Mouse (Mus musculus): Measurements from ENCODE around the gene Cenpj. TPM values are rescaled to one million over a fixed set of nuclear protein-coding genes. Genes with fewer than 3 reads are reported as not detected.

The Cenpj gene
- polyA plus RNA-seq, 1 experiment from 2014 or later = 22.1 TPM

- no peak overlapping the region for H3K27ac ChIP-seq (replicated peaks; ENCODE audit: low read depth, low read length)
- ATAC-seq (ENCODE audit: insufficient number of reproducible peaks, low FRiP score, low TSS enrichment, low read depth) (no peak), DNase-seq (ENCODE audit: low spot score) (no peak)
- H3K36me3 ChIP-seq (ENCODE audit: control insufficient read depth, insufficient read depth, low read length) = no peaks in the 10 kb centered on the region; the same call in 1 of the 2 replicates
- no peak overlapping the region for H3K9ac ChIP-seq (ENCODE audit: low read length)
- no peaks in the 10 kb centered on the region for H3K9me3 ChIP-seq (ENCODE audit: control insufficient read depth, low read length)
- 84% methylated on average over 7 of the region's 7 CpGs for WGBS
- H3K4me2 ChIP-seq (ENCODE audit: low read depth, severe bottlenecking) = no peak overlapping the region
- peaks cover 5% of the 10 kb centered on the region; the same call in 1 of the 2 replicates for H3K4me1 ChIP-seq (ENCODE audit: control insufficient read depth, insufficient read depth, low read length)
- H3K4me3 ChIP-seq (ENCODE audit: low read depth, low read length) = no peak overlapping the region
- no peaks in the 10 kb centered on the region for H3K27me3 ChIP-seq (ENCODE audit: control insufficient read depth, insufficient read depth, low read length)
These were observed 7.7 kb downstream of the Cenpj start for GRCm38 (mm10) chr14:56567476-56567875.

GRCm38 (mm10) chr14:56559134-56559533, 16.1 kb downstream of the Cenpj start:
- no peak overlapping the region for H3K4me2 ChIP-seq (ENCODE audit: low read depth, severe bottlenecking)
- no peak overlapping the region for H3K9ac ChIP-seq (ENCODE audit: low read length)
- ATAC-seq (ENCODE audit: insufficient number of reproducible peaks, low FRiP score, low TSS enrichment, low read depth) (no peak), DNase-seq (ENCODE audit: low spot score) (no peak)
- peaks cover 4% of the 10 kb centered on the region; the same call in 1 of the 2 replicates for H3K36me3 ChIP-seq (ENCODE audit: control insufficient read depth, insufficient read depth, low read length)
- no peaks in the 10 kb centered on the region for H3K27me3 ChIP-seq (ENCODE audit: control insufficient read depth, insufficient read depth, low read length)
- no peak overlapping the region for H3K27ac ChIP-seq (replicated peaks; ENCODE audit: low read depth, low read length)
- 96% methylated on average over 3 of the region's 3 CpGs for WGBS
- no peak overlapping the region for H3K4me3 ChIP-seq (ENCODE audit: low read depth, low read length)
- no peaks in the 10 kb centered on the region for H3K9me3 ChIP-seq (ENCODE audit: control insufficient read depth, low read length)
- H3K4me1 ChIP-seq (ENCODE audit: control insufficient read depth, insufficient read depth, low read length) = no peaks in the 10 kb centered on the region

- 94% methylated on average over 2 of the region's 2 CpGs for WGBS
- DNase-seq (ENCODE audit: low spot score) (no peak), ATAC-seq (ENCODE audit: insufficient number of reproducible peaks, low FRiP score, low TSS enrichment, low read depth) (no peak)
- no peak overlapping the region for H3K27ac ChIP-seq (replicated peaks; ENCODE audit: low read depth, low read length)
- H3K4me2 ChIP-seq (ENCODE audit: low read depth, severe bottlenecking) = no peak overlapping the region
- no peak overlapping the region for H3K9ac ChIP-seq (ENCODE audit: low read length)
- H3K27me3 ChIP-seq (ENCODE audit: control insufficient read depth, insufficient read depth, low read length) = no peaks in the 10 kb centered on the region
- H3K4me1 ChIP-seq (ENCODE audit: control insufficient read depth, insufficient read depth, low read length) = no peaks in the 10 kb centered on the region
- no peaks in the 10 kb centered on the region for H3K9me3 ChIP-seq (ENCODE audit: control insufficient read depth, low read length)
- H3K36me3 ChIP-seq (ENCODE audit: control insufficient read depth, insufficient read depth, low read length) = peaks cover 12% of the 10 kb centered on the region; the same call in 1 of the 2 replicates
- no peak overlapping the region for H3K4me3 ChIP-seq (ENCODE audit: low read depth, low read length)
These were observed 20.5 kb downstream of the Cenpj start for GRCm38 (mm10) chr14:56554716-56555115.

GRCm38 (mm10) chr14:56553331-56553730, 21.9 kb downstream of the Cenpj start:
- Histone ChIP-seq H3K36me3 (ENCODE audit: control insufficient read depth, insufficient read depth, low read length) (peaks cover 10% of the 10 kb centered on the region; the same call in 1 of the 2 replicates), H3K27me3 (ENCODE audit: control insufficient read depth, insufficient read depth, low read length) (no peaks in the 10 kb centered on the region), H3K4me1 (ENCODE audit: control insufficient read depth, insufficient read depth, low read length) (no peaks in the 10 kb centered on the region), H3K4me3 (ENCODE audit: low read depth, low read length) (no peak overlapping the region), H3K9me3 (ENCODE audit: control insufficient read depth, low read length) (no peaks in the 10 kb centered on the region), H3K9ac (ENCODE audit: low read length) (no peak overlapping the region), H3K27ac (replicated peaks; ENCODE audit: low read depth, low read length) (no peak overlapping the region), H3K4me2 (ENCODE audit: low read depth, severe bottlenecking) (no peak overlapping the region)
- no peak for DNase-seq (ENCODE audit: low spot score)
- 94% methylated on average over 7 of the region's 7 CpGs for WGBS
- no peak for ATAC-seq (ENCODE audit: insufficient number of reproducible peaks, low FRiP score, low TSS enrichment, low read depth)

- no peak overlapping the region for H3K9ac ChIP-seq (ENCODE audit: low read length)
- H3K27ac ChIP-seq (replicated peaks; ENCODE audit: low read depth, low read length) = no peak overlapping the region
- H3K36me3 ChIP-seq (ENCODE audit: control insufficient read depth, insufficient read depth, low read length) = peaks cover 10% of the 10 kb centered on the region; the same call in 1 of the 2 replicates
- no peaks in the 10 kb centered on the region for H3K4me1 ChIP-seq (ENCODE audit: control insufficient read depth, insufficient read depth, low read length)
- WGBS = 88% methylated on average over 6 of the region's 6 CpGs
- DNase-seq (ENCODE audit: low spot score) (no peak), ATAC-seq (ENCODE audit: insufficient number of reproducible peaks, low FRiP score, low TSS enrichment, low read depth) (no peak)
- no peaks in the 10 kb centered on the region for H3K9me3 ChIP-seq (ENCODE audit: control insufficient read depth, low read length)
- H3K4me2 ChIP-seq (ENCODE audit: low read depth, severe bottlenecking) = no peak overlapping the region
- H3K4me3 ChIP-seq (ENCODE audit: low read depth, low read length) = no peak overlapping the region
- H3K27me3 ChIP-seq (ENCODE audit: control insufficient read depth, insufficient read depth, low read length) = no peaks in the 10 kb centered on the region
These were observed 22.3 kb downstream of the Cenpj start for GRCm38 (mm10) chr14:56552924-56553323.

- Histone ChIP-seq H3K27me3 (ENCODE audit: control insufficient read depth, insufficient read depth, low read length) (no peaks in the 10 kb centered on the region), H3K27ac (replicated peaks; ENCODE audit: low read depth, low read length) (no peak overlapping the region), H3K4me2 (ENCODE audit: low read depth, severe bottlenecking) (no peak overlapping the region), H3K36me3 (ENCODE audit: control insufficient read depth, insufficient read depth, low read length) (peaks cover 10% of the 10 kb centered on the region; the same call in 1 of the 2 replicates), H3K4me3 (ENCODE audit: low read depth, low read length) (no peak overlapping the region), H3K4me1 (ENCODE audit: control insufficient read depth, insufficient read depth, low read length) (no peaks in the 10 kb centered on the region), H3K9me3 (ENCODE audit: control insufficient read depth, low read length) (no peaks in the 10 kb centered on the region), H3K9ac (ENCODE audit: low read length) (no peak overlapping the region)
- 93% methylated on average over 4 of the region's 4 CpGs for WGBS
- DNase-seq (ENCODE audit: low spot score) (no peak), ATAC-seq (ENCODE audit: insufficient number of reproducible peaks, low FRiP score, low TSS enrichment, low read depth) (no peak)
These were observed 24.3 kb downstream of the Cenpj start for GRCm38 (mm10) chr14:56550960-56551359.

- ATAC-seq (ENCODE audit: insufficient number of reproducible peaks, low FRiP score, low TSS enrichment, low read depth) = no peak
- 92% methylated on average over 4 of the region's 4 CpGs for WGBS
- H3K4me2 ChIP-seq (ENCODE audit: low read depth, severe bottlenecking) = no peak overlapping the region
- no peak for DNase-seq (ENCODE audit: low spot score)
- H3K27me3 ChIP-seq (ENCODE audit: control insufficient read depth, insufficient read depth, low read length) = no peaks in the 10 kb centered on the region
- no peaks in the 10 kb centered on the region for H3K9me3 ChIP-seq (ENCODE audit: control insufficient read depth, low read length)
- no peaks in the 10 kb centered on the region for H3K4me1 ChIP-seq (ENCODE audit: control insufficient read depth, insufficient read depth, low read length)
- H3K27ac ChIP-seq (replicated peaks; ENCODE audit: low read depth, low read length) = no peak overlapping the region
- no peaks in the 10 kb centered on the region; the same call in 1 of the 2 replicates for H3K36me3 ChIP-seq (ENCODE audit: control insufficient read depth, insufficient read depth, low read length)
- no peak overlapping the region for H3K4me3 ChIP-seq (ENCODE audit: low read depth, low read length)
- H3K9ac ChIP-seq (ENCODE audit: low read length) = no peak overlapping the region
These were observed 29.7 kb downstream of the Cenpj start for GRCm38 (mm10) chr14:56545491-56545890.

- DNase-seq (ENCODE audit: low spot score) (no peak), ATAC-seq (ENCODE audit: insufficient number of reproducible peaks, low FRiP score, low TSS enrichment, low read depth) (no peak)
- no peaks in the 10 kb centered on the region for H3K4me1 ChIP-seq (ENCODE audit: control insufficient read depth, insufficient read depth, low read length)
- no peak overlapping the region for H3K4me2 ChIP-seq (ENCODE audit: low read depth, severe bottlenecking)
- no peak overlapping the region for H3K9ac ChIP-seq (ENCODE audit: low read length)
- no peak overlapping the region for H3K4me3 ChIP-seq (ENCODE audit: low read depth, low read length)
- WGBS = 96% methylated on average over 1 of the region's 1 CpGs
- no peaks in the 10 kb centered on the region for H3K27me3 ChIP-seq (ENCODE audit: control insufficient read depth, insufficient read depth, low read length)
- no peaks in the 10 kb centered on the region for H3K9me3 ChIP-seq (ENCODE audit: control insufficient read depth, low read length)
- no peak overlapping the region for H3K27ac ChIP-seq (replicated peaks; ENCODE audit: low read depth, low read length)
- no peaks in the 10 kb centered on the region; the same call in 1 of the 2 replicates for H3K36me3 ChIP-seq (ENCODE audit: control insufficient read depth, insufficient read depth, low read length)
These were observed 30.3 kb downstream of the Cenpj start for GRCm38 (mm10) chr14:56544946-56545345.

GRCm38 (mm10) chr14:56530788-56531187, 44.4 kb downstream of the Cenpj start:
- no peak overlapping the region for H3K27ac ChIP-seq (replicated peaks; ENCODE audit: low read depth, low read length)
- H3K27me3 ChIP-seq (ENCODE audit: control insufficient read depth, insufficient read depth, low read length) = no peaks in the 10 kb centered on the region
- no peak overlapping the region for H3K4me2 ChIP-seq (ENCODE audit: low read depth, severe bottlenecking)
- WGBS = 93% methylated on average over 2 of the region's 2 CpGs
- no peaks in the 10 kb centered on the region for H3K9me3 ChIP-seq (ENCODE audit: control insufficient read depth, low read length)
- DNase-seq (ENCODE audit: low spot score) (no peak), ATAC-seq (ENCODE audit: insufficient number of reproducible peaks, low FRiP score, low TSS enrichment, low read depth) (no peak)
- no peak overlapping the region for H3K9ac ChIP-seq (ENCODE audit: low read length)
- H3K4me3 ChIP-seq (ENCODE audit: low read depth, low read length) = no peak overlapping the region
- H3K4me1 ChIP-seq (ENCODE audit: control insufficient read depth, insufficient read depth, low read length) = no peaks in the 10 kb centered on the region
- peaks cover 2% of the 10 kb centered on the region; the same call in 1 of the 2 replicates for H3K36me3 ChIP-seq (ENCODE audit: control insufficient read depth, insufficient read depth, low read length)

Data from limb, embryonic 11.5 days (tissue).